Mouse (Mus musculus): ENCODE data around the gene Snd1.

- TF ChIP-seq CTCF (conservative IDR thresholded peaks at IDR 0.05; ENCODE audit: low read length) (no peak), POU5F1 (IDR thresholded peaks at IDR 0.05; ENCODE audit: borderline replicate concordance, low read length) (no peak)
These were observed 374.4 kb downstream of the Snd1 start for GRCm38 (mm10) chr6:28849317-28849716.

Measured in E14TG2a.4 (cell line).